Mouse (Mus musculus) kidney, embryonic 16.5 days (tissue): ENCODE results near the gene Cd53. TPM values are rescaled to one million over a fixed set of nuclear protein-coding genes. Genes with fewer than 3 reads are reported as not detected.

ENCODE experiments used
- ATAC-seq: fragments of 200-750 bp; cut with Nextera tagmentation; 2 replicates; pipeline ENCODE4 v1.8.0; 2017; ENCODE audit warnings: moderate TSS enrichment; ENCODE audit not compliant: low FRiP score, low TSS enrichment
- H3K27ac ChIP-seq: fragments of 300-500 bp; sonication (generic); 2 replicates; pipeline ENCODE4 v1.5.1; 2014; ENCODE audit warnings: low read length
- H3K27me3 ChIP-seq: fragments of 300-500 bp; sonication (generic); 2 replicates; pipeline ENCODE4 v1.6.1; 2014; ENCODE audit warnings: low read length, control low read depth, mixed read lengths; ENCODE audit not compliant: insufficient read depth
- H3K36me3 ChIP-seq: fragments of 300-500 bp; sonication (generic); 2 replicates; pipeline ENCODE4 v1.6.1; 2014; ENCODE audit warnings: low read length, control low read depth, mixed read lengths; ENCODE audit not compliant: insufficient read depth
- H3K4me1 ChIP-seq: fragments of 300-500 bp; sonication (generic); 2 replicates; pipeline ENCODE4 v1.6.1; 2014; ENCODE audit warnings: low read length, control low read depth, mixed read lengths; ENCODE audit not compliant: insufficient read depth
- H3K4me2 ChIP-seq: fragments of 300-500 bp; sonication (generic); replicated peaks from 2 replicates; pipeline ENCODE4 v1.6.1; 2014; ENCODE audit warnings: low read depth, low read length
- H3K4me3 ChIP-seq: fragments of 300-500 bp; sonication (generic); 2 replicates; pipeline ENCODE4 v1.5.1; 2014; ENCODE audit warnings: mild to moderate bottlenecking, low read length
- H3K9ac ChIP-seq: fragments of 300-500 bp; sonication (generic); replicated peaks from 2 replicates; pipeline ENCODE4 v1.6.1; 2014; ENCODE audit warnings: low read length
- H3K9me3 ChIP-seq: fragments of 300-500 bp; sonication (generic); 2 replicates; pipeline ENCODE4 v1.6.1; 2016; ENCODE audit warnings: low read length, control low read depth
- WGBS: fragments of 180-500 bp; shearing (Covaris S2); extraction: QIAGEN DNeasy Blood & Tissue Kit; methylation state at CpG from one replicate; pipeline ENCODE4 v1.1.7; 2014; 5-methylcytosine and 5-hydroxymethylcytosine counted together
- polyA plus RNA-seq: library from polyadenylated mRNA; unstranded; fragments of >200 nt; fragmentation: Nextera tagmentation; extraction: Ambion mirVana; gene quantifications from 2 replicates; pipeline ENCODE4 v1.2.1, GENCODE M21; 2015

The Cd53 gene
- 3.4 and 4.7 TPM in 2 replicates for polyA plus RNA-seq

DNA sequence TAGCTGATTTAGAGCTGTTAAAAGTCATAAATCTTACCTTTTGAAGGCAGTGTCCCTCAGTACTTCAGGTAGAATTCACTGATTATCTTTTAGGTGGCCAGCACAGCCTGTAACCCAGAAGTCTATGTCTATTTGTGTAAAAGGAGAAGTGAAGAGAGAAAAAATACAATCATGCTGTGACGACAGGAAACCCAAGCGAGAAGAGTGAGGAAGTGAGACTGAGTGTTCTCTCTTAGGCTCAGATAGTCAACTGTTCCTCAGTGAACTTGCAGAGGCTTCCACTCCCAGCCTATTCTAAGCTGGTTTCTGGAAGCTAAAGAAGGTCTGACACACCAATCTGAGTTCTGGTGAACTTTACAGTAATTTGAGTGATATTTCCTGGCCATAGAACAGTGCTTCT lies at the start of gene Cd53:
TSS of gene Cd53 (minus strand) at position 220 of the 400 bp plus-strand sequence.
- no peaks in the 10 kb centered on the region for H3K9me3 ChIP-seq
- 76% methylated on average over 2 of the region's 2 CpGs for WGBS
- H3K9ac ChIP-seq: no peak within 1 kb of the TSS
- H3K4me2 ChIP-seq: no peak within 1 kb of the TSS
- no peak for ATAC-seq
- H3K27ac ChIP-seq: no peak within 1 kb of the TSS
- H3K4me1 ChIP-seq: no peaks in the 10 kb centered on the region
- H3K27me3 ChIP-seq: no peaks in the 10 kb centered on the region
- H3K36me3 ChIP-seq: no peaks in the 10 kb centered on the region
- H3K4me3 ChIP-seq: no peak within 1 kb of the TSS

DNA sequence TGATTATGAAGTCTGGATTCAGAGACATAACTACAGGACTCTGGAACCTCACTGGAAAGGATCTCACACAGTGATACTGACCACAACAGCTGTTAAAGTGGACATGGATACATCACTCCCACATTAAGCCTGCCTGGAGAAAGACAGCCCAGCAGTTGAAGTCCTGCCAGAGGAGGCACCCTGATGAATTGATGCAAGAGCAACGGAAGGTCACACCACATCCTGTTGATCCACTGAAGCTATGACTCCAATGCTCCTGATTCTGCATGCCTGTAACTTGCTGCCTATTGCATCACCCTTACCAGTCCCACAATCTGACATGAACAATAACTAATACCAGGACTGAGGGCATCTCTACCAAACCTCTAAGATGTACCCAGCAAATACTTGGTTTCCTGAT lies 42.2 kb upstream of the Cd53 start:
- no peak for ATAC-seq
- WGBS: 72% methylated on average over 1 of the region's 1 CpGs
- Histone ChIP-seq H3K4me3 (no peak overlapping the region), H3K36me3 (no peaks in the 10 kb centered on the region), H3K4me1 (no peaks in the 10 kb centered on the region), H3K27ac (no peak overlapping the region), H3K4me2 (no peak overlapping the region), H3K27me3 (no peaks in the 10 kb centered on the region), H3K9me3 (no peaks in the 10 kb centered on the region), H3K9ac (no peak overlapping the region)

DNA sequence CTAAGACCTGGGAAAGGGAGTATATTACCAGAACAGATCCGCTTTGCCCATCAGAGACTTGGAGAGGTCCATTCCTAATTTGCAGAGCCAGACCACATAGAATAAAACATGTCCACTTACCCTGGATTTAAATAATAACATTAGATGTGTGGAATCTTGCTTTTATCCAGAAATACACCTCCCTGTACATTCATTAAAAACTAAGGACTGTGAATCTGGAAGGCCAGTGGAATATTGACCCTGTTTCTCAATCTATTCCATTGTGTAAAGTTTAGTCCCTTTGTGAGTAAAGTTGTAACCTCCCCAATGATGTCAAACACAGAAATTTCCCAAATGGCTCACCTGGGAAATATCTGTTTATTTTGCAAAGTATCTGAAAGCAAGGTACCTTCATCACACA lies 36.2 kb upstream of the Cd53 start, which contains the start of gene Olfr266:
TSS of gene Olfr266 (minus strand) at position 101 of the 400 bp plus-strand sequence.
- Histone ChIP-seq H3K36me3 (no peaks in the 10 kb centered on the region), H3K27me3 (no peaks in the 10 kb centered on the region), H3K4me1 (no peaks in the 10 kb centered on the region), H3K27ac (no peak within 1 kb of the TSS), H3K9me3 (no peaks in the 10 kb centered on the region), H3K4me3 (no peak within 1 kb of the TSS), H3K4me2 (no peak within 1 kb of the TSS), H3K9ac (no peak within 1 kb of the TSS)
- 86% methylated on average over 1 of the region's 1 CpGs for WGBS
- no peak for ATAC-seq

DNA sequence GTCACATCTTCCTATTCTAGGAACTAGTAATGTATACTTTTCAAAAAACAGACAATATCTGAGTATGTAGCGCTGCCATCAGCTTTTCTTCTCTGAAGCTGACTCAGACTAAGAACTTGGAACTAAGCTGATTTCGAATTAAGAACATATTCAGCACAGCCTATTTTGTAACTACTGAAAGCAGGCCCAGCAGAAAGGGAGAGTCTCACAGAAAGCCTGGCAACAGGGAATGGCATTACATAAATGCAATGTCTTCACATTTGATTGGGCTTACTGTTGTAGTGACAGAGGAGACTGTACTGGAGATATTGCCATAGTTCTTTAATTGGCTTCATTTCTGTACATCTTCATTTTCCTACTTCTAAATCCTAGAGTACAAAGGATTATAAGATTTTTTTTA lies 27.7 kb upstream of the Cd53 start:
- no peak overlapping the region for H3K9ac ChIP-seq
- H3K4me1 ChIP-seq: no peaks in the 10 kb centered on the region
- H3K36me3 ChIP-seq: no peaks in the 10 kb centered on the region
- H3K27me3 ChIP-seq: no peaks in the 10 kb centered on the region
- no peaks in the 10 kb centered on the region for H3K9me3 ChIP-seq
- no peak overlapping the region for H3K4me3 ChIP-seq
- H3K4me2 ChIP-seq: no peak overlapping the region
- H3K27ac ChIP-seq: no peak overlapping the region
- ATAC-seq: no peak
- 72% methylated on average over 2 of the region's 2 CpGs for WGBS

DNA sequence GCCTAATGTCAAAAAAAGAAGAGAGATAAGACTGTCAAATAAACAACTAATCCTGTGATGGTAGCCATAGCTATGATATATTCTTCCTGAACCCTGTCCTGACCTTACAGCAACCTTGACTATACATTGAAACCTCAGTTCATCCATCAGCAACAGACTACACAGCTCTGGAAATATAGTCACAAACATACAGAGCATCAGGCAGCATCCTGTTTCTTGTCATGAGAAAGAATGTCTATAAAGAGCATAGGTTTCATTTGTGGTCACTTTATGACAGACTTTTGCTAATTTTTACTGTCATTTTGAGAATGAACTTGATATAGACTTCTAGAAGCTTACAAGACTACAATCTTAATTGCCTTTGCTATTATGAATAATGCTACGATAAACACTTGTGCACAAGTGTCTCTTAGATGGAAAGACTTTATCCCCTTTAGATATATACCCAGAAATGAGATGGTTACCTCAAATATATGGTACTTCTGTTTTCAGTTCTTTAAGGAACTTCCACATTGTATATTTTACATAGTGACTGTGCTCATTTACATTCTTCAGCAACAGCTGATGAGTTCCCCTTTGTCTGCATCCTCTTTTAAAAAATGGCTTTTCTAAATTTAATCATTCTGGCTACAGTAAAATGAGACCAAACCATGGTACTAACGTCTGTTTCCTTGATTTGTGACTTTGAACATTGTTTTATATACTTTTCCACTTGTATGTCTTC lies 19.2 kb upstream of the Cd53 start:
- Histone ChIP-seq H3K9ac (no peak overlapping the region), H3K27me3 (no peaks in the 10 kb centered on the region), H3K36me3 (no peaks in the 10 kb centered on the region), H3K27ac (no peak overlapping the region), H3K4me1 (no peaks in the 10 kb centered on the region), H3K4me2 (no peak overlapping the region), H3K9me3 (no peaks in the 10 kb centered on the region), H3K4me3 (no peak overlapping the region)
- 60% methylated on average over 2 of the region's 2 CpGs for WGBS
- ATAC-seq: no peak

DNA sequence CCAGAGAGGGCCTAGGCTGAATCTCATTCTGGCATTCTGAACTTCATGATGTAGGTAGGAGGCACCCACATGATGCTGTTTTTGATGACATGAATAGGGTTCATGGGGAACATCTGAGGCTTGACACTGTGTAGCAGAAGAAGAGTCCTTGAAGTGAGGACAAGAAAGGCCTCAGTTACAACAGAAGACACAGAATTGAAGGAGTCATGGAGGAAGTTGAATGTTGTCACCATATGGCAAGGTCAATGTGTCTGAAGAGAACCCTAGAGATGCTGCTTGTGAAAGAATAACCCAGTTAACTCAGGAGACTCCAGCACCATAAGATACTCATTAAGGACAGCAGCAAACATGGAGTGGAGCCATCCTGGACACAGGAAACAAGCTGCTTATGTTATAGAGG lies 8.1 kb upstream of the Cd53 start:
- no peak overlapping the region for H3K4me3 ChIP-seq
- H3K4me2 ChIP-seq: no peak overlapping the region
- H3K27me3 ChIP-seq: no peaks in the 10 kb centered on the region
- H3K9me3 ChIP-seq: no peaks in the 10 kb centered on the region
- H3K36me3 ChIP-seq: no peaks in the 10 kb centered on the region
- H3K4me1 ChIP-seq: no peaks in the 10 kb centered on the region
- no peak overlapping the region for H3K27ac ChIP-seq
- no peak for ATAC-seq
- H3K9ac ChIP-seq: no peak overlapping the region

DNA sequence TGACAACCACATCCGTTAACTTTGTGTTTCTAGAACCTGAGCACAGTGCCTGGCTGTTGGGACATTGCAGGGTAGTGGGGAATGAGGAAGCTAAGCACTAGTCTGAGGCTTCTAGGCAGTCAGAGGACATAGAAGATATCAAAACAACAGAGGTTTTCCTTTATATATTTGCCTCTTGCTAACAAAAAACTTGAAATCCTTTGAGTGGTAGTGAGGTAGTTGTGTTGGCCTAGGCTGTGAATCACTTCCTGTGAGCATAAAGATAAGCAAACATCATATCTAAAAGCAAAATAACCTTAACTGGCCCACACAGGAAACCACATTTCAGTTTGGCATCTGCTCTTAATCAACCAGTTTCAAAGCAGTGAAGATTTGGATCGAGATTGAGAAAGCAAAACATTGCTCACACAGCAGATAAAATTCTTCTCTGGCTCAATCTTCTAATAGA lies 1.5 kb downstream of the Cd53 start:
- H3K4me3 ChIP-seq: no peak overlapping the region
- H3K9me3 ChIP-seq: no peaks in the 10 kb centered on the region
- whole genome bisulfite sequencing: 60% methylated on average over 2 of the region's 2 CpGs
- H3K27ac ChIP-seq: no peak overlapping the region
- no peaks in the 10 kb centered on the region for H3K27me3 ChIP-seq
- no peaks in the 10 kb centered on the region for H3K4me1 ChIP-seq
- no peak overlapping the region for H3K9ac ChIP-seq
- H3K36me3 ChIP-seq: no peaks in the 10 kb centered on the region
- no peak overlapping the region for H3K4me2 ChIP-seq
- no peak for ATAC-seq

DNA sequence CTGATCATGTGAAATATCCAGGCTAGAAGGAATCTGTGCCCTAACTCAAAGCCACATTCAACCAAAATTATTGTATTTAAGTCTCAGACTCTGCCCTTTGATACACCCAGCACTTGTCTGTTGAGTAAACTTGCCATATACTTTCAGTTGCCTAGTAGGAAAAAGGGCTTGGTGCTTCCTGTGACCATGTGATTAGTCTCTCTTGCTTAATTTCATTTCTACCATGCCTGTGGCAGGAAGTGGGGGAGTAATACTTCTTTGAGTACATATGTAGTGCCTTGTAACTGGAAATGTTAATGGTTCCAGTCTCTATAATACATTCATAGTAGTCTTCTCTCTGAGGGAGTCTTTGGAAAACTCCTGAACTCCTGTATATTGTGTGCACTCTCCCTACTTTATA lies 2.0 kb downstream of the Cd53 start:
- H3K27ac ChIP-seq: no peak overlapping the region
- no peaks in the 10 kb centered on the region for H3K36me3 ChIP-seq
- H3K9ac ChIP-seq: no peak overlapping the region
- no peak overlapping the region for H3K4me2 ChIP-seq
- no peaks in the 10 kb centered on the region for H3K9me3 ChIP-seq
- H3K4me1 ChIP-seq: no peaks in the 10 kb centered on the region
- no peak for ATAC-seq
- no peaks in the 10 kb centered on the region for H3K27me3 ChIP-seq
- H3K4me3 ChIP-seq: no peak overlapping the region

DNA sequence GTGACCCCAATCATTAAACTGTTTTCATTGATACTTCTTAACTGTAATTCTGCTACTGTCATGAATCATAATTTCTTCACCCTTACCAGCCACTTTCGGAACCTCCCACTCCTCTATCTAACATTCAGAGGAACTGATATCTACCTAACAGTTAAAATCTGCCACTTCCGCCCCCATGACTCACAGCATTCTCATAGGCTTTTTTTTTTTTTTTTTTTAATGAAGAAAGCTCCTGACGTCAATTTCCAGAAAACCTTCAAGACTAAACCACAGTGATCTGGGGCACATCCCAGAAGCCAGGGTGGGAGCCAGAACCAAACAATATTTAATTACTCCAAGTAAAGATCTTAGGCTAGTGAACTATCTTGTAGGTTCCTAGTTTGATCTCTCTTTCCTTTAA lies 4.8 kb downstream of the Cd53 start:
- no peaks in the 10 kb centered on the region for H3K36me3 ChIP-seq
- H3K4me2 ChIP-seq: no peak overlapping the region
- ATAC-seq: no peak
- no peak overlapping the region for H3K9ac ChIP-seq
- no peaks in the 10 kb centered on the region for H3K4me1 ChIP-seq
- no peaks in the 10 kb centered on the region for H3K9me3 ChIP-seq
- no peak overlapping the region for H3K27ac ChIP-seq
- no peak overlapping the region for H3K4me3 ChIP-seq
- 74% methylated on average over 3 of the region's 3 CpGs for WGBS
- no peaks in the 10 kb centered on the region for H3K27me3 ChIP-seq

DNA sequence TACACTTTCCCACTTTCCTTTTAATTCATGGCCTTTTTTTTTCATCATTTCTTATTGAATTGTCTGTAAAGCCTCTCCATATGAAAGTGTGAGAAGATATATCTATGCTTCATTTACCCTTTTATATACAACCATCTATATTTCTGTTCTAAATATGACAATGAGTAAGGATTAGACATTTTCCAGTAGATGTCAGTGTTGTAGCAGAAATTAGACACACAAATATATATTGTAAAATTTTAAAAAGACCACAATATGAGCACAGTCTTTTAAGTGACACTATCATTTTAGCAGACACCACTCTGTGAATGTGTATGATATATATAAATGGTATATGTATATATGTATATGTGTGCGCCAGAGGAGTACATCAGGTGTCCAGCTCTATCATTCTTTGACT lies 18.1 kb downstream of the Cd53 start:
- Histone ChIP-seq H3K4me3 (no peak overlapping the region), H3K27ac (no peak overlapping the region), H3K4me1 (no peaks in the 10 kb centered on the region), H3K4me2 (no peak overlapping the region), H3K27me3 (no peaks in the 10 kb centered on the region), H3K9ac (no peak overlapping the region), H3K9me3 (no peaks in the 10 kb centered on the region), H3K36me3 (no peaks in the 10 kb centered on the region)
- ATAC-seq: no peak
- WGBS: 88% methylated on average over 1 of the region's 1 CpGs
